Mouse (Mus musculus) left cerebral cortex, adult 11 months (tissue): Measurements from ENCODE around the gene Commd3.

Source experiments
- DNase-seq: peaks from one replicate; pipeline ENCODE4 v3.0.0; 2022; ENCODE audit warnings: low spot score

The Commd3 gene

GRCm38 (mm10) chr2:18672133-18672765, at the start of gene Commd3:
Commd3 (plus strand) TSS chr2:18672384.
- DNase-seq, result peak; percentile 87

- peak; percentile 5 for DNase-seq
Measured at GRCm38 (mm10) chr2:18623219-18623618, 49.0 kb upstream of the Commd3 start.

DNA sequence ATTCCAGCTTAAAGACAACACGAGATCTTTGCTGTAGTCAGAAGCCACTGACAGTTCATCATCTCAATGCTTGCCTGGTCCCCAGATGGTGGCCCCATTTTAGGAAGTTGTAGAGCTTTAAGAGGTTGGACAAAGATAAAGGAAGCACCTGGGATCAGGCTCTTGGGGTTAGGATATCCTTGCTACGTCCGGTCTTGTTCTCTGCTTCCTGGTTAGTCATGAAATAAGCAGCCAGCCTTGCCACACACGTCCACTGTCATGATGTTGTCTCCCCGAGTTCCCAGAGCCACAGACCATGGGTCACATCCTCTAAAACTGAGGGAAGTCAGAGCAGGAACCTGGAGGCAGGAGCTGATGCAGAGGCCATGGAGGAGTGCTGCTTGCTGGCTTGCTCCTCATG, 41.6 kb upstream of the Commd3 start:
- no peak for DNase-seq

DNA sequence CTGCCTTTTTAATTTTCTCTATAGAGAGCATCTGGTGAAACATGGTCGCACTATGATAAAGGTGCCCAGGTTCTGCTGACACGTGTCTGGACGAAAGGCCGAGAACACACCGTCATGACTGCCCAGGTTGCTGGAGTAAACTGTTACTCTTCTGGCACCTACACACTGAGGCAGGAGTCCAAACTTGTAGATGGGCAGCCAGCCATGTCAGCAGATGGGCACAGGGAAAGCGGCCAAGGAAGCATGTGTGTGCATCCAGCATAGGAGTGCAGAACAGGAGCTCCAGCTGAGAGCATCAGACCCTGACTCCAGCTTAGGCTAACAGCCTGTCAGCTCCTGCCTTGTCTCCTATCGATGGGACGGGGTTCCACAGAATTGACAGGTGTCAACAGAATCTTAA, 37.1 kb upstream of the Commd3 start:
- DNase-seq, result peak; percentile 55

DNA sequence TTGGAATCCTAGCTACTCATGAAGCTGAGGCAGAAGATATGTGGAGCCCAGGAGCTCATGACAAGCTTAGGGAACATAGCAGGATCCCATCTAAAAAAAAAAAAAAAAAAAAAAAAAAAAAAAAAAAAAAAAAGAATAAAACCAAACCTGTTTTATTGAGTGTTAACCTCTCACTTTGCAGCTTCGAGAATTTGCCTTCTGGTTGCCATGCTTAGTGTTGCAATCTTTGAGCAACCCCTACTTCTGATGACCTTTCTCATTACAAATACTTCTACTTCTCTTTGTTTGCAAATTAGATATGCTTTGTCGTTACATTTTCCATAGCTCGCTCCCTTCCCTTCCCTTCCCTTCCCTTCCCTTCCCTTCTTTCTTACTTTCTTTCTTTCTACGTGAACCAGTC, 23.6 kb upstream of the Commd3 start:
- DNase-seq, result no peak

DNA sequence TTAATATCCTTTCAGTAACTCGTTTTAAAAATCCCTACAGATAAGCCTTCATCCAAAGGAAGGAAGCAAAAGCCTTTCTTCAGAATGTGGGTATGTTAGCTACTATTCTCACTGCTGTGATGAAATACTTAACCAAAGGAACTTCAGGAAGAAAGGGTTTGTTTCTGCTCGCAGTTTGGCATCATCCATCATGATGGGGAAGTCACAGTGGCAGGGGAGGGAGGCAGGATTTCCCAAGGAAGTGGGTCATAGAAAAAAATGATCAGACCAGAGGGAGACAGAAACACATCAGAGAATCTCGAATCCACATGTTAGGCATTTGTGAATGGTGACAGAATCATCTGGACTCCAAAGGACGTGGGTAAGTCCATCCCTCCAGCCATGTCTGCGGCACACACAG, 17.4 kb upstream of the Commd3 start:
- no peak for DNase-seq

GRCm38 (mm10) chr2:18664003-18664402, 8.2 kb upstream of the Commd3 start:
- no peak for DNase-seq

GRCm38 (mm10) chr2:18671041-18671440, 1.1 kb upstream of the Commd3 start:
- no peak for DNase-seq

GRCm38 (mm10) chr2:18672766-18673164, 581 bp downstream of the Commd3 start:
- DNase-seq, result no peak

- DNase-seq, result no peak
Measured at GRCm38 (mm10) chr2:18673766-18674165, 1.6 kb downstream of the Commd3 start.

DNA sequence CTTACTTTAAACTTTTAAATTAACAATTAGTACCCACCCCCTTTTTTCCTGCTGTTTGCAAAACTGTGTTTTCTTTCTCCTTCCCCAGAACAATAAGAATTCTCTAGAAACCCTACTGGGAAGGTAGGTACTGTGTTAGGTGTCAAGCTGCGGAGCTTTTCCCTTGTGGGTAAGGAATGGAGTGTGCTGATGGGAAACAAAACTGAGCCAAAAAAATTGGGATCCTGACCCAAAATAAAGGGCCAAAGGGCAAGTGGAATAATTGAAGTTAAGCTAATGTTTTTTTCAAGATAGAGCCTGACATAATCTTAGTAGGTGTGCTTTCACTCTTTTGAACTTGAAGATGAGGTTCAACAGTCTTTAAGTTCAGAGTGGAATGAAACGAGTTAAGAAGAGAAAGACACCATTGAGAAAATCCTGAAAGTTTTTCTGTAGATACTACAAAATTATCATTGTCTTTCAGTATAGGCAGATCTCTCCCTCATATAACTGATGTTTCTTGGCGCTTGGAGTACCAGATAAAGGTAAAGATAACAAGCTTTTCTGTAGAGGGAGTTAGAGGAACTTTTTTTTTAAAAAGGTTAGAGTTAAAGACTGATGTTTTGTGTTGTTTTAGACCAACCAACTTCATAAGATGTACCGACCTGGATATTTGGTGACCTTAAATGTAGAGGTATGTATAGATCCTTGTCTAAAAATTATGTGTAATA, 2.2 kb downstream of the Commd3 start:
- DNase-seq, result no peak

GRCm38 (mm10) chr2:18675681-18676456, 3.7 kb downstream of the Commd3 start:
- no peak for DNase-seq

DNA sequence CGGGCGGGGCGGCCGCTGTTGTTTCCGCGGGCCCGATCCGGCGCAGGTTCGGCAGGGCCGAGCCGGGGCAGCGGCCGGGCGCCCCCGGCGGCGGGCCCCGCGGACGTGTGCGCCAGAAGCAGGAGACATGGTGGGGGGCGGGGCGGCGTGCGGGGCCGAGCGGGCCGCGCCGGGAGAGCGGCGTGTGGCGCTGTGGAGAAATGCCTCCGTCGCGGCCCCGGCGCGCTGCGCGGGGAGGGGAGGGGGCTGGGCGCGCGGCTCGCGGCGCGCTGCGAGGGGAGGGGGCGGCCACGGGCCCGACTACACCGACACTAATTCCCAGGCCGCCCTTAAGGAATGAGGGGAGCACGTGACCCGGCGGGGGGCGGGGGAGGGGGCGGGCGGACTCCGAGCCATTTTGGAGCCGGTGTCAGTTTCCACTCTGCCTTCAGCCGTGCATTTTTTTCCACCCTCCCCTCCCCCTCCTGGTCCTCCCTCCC, 4.3 kb downstream of the Commd3 start:
- no peak for DNase-seq

DNA sequence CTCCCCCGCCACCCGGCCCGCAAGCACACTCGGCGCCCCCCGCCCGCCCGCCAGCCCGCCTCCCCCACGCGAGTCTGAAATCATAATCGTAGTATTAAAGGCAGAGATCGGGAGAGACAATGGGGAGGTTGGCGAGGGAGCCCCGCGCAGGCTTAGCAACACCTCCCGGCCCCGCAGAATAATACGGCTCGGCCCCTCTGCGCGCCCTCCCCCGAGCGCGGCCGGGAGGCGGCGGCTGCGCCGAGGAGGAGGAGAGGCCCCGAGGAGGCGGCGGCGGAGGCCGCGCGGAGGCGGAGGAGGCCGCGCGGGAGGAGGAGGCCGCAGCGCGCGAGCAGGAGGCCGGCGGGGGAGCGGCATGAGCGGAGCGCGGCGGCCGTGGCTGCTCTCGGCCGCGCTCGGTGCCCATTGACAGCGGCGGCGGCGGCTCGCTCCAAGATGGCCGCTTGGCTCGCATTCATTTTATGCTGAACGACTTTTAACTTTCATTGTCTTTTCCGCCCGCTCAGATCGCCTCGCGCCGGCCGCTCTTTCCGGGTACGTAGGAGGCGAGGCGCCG, 4.8 kb downstream of the Commd3 start, which contains the start of gene Bmi1:
TSS of gene Bmi1 (plus strand) at position 83 of the 556 bp plus-strand sequence.
- no peak for DNase-seq

DNA sequence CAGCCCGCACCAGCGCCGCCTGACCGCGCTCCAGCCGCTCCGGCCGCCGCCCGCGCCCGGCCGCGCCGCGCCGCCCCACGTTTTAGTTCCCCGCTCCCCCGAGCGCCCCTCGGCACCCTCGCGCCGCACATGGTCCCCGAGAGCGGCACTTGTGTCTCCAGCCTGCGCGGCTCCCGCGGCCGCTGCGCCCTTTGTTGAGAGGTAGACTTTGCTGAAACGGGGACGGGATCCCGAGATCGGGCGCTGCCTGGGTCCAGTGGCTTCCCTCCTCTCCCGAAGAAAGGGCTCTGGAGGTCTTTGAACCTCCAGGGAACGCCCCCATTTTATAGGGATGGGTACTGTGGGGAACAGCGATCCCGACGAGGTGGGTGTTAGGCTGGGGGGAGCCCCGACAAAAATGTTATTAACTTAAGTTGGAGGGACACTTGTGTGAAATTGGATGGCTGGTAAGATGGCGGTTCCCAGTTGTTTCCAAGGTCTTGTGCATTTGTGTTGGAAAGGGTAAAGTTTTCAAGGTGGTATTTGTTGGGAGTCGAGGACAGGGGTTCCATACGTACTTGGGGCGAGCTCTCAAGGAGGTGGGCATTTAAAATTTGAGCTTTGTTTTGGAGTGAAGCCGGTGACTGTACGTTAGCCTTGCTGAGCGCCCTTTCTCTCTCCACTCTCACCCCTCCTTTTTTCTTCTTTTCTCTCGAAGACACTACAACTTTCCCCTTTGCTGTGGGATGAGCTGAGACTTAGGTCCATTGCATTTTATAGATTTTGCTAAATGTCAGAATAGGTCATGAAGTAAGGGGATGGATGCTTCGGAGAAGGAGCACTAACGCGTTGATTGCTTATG, 5.7 kb downstream of the Commd3 start:
- no peak for DNase-seq

- no peak for DNase-seq
Measured at GRCm38 (mm10) chr2:18679701-18680100, 7.5 kb downstream of the Commd3 start.

GRCm38 (mm10) chr2:18680501-18680900, 8.3 kb downstream of the Commd3 start:
- DNase-seq, result no peak

- no peak for DNase-seq
Measured at GRCm38 (mm10) chr2:18680961-18681360, 8.8 kb downstream of the Commd3 start.

GRCm38 (mm10) chr2:18684062-18684461, 11.9 kb downstream of the Commd3 start:
- DNase-seq, result no peak

DNA sequence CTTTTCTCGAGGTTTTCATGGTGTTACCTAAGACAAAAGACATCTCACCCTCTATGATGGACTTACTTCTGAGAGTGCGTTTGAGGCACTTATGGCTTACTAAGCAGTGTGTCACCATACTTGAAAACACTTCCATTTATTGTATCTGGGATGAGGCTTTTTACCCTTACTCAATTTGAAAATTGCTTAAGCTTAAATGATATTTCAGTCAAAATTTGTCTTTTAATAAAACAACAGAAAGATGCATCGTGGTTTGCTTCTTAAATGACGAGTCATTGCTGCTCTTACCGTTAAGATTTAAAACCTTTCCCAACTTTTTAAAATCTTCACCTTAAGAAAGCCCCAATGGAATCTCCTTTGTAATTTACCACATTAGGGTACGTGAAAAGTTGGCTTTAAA, 14.2 kb downstream of the Commd3 start:
- DNase-seq, result no peak

DNA sequence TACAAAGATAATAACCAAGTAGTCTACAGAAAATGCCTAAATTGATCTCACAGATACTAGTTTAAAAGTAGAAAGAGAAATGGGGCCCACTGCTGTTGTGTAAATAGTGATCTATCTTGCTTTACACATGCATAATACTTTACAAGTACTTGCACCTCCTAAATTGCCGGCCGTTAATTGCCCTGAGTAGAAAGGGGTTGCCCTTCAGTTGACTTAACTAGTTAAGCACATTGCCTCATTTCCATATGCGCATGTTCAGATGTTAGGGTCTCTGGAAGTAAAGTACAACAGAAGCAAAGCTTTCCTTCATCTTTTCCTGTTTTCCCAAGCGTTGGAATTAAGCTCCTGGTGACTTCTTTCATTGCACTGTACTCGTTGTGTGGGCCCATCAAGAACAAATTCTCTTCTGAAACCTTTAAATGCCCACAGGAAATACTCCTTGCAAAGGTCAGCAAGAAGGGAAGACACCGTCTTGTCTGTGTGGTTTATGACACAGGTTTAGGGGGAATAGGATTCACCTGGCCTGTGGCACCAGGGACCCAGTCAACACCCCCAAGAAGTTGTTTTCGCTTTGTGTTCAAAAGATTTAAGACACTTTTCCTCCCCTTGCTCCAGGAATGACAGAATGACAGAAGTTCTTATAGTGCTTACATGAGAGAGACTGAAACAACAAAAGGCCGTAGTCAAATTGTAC, 14.8 kb downstream of the Commd3 start:
- no peak for DNase-seq
